Mouse (Mus musculus) small intestine, adult 2 months (tissue): Measurements from ENCODE around the gene Acot6. TPM values are rescaled to one million over a fixed set of nuclear protein-coding genes. Genes with fewer than 3 reads are reported as not detected.
"Not testable (repeated sequence)": the region's sequence is repeated elsewhere in the genome, so short reads cannot be mapped to it uniquely, and the experiment has no call there.

Experiments used
- H3K27ac ChIP-seq: fragments of 200-500 bp; 2 replicates; pipeline ENCODE4 v1.5.1; 2012; ENCODE audit warnings: low read depth, low read length, control low read depth, inconsistent platforms; ENCODE audit not compliant: insufficient read depth
- H3K27me3 ChIP-seq: fragments of 200-500 bp; 2 replicates; pipeline ENCODE4 v1.6.1; 2012; ENCODE audit warnings: mild to moderate bottlenecking, moderate library complexity, low read length, inconsistent platforms; ENCODE audit not compliant: control insufficient read depth, insufficient read depth
- H3K36me3 ChIP-seq: fragments of 200-500 bp; 2 replicates; pipeline ENCODE4 v1.6.1; 2012; ENCODE audit warnings: mild to moderate bottlenecking, low read length, control low read depth, inconsistent platforms; ENCODE audit not compliant: control insufficient read depth, insufficient read depth
- H3K4me1 ChIP-seq: fragments of 200-500 bp; 2 replicates; pipeline ENCODE4 v1.6.1; 2012; ENCODE audit warnings: low read length, inconsistent platforms, mixed read lengths; ENCODE audit not compliant: control insufficient read depth, insufficient read depth, insufficient read length
- H3K4me3 ChIP-seq: fragments of 200-500 bp; 2 replicates; pipeline ENCODE4 v1.5.1; 2012; ENCODE audit warnings: low read depth, mild to moderate bottlenecking, control low read depth, inconsistent platforms, low read length, moderate library complexity
- CTCF ChIP-seq: fragments of 200-500 bp; IDR thresholded peaks from 2 replicates; pipeline ENCODE4 v1.5.1; 2012; ENCODE audit warnings: low read depth, mild to moderate bottlenecking, control low read depth, inconsistent platforms, low read length, moderate library complexity, mixed read lengths; ENCODE audit not compliant: insufficient replicate concordance, insufficient read length; ENCODE audit errors: extremely low read depth
- POLR2A ChIP-seq: fragments of 200-500 bp; IDR thresholded peaks from 2 replicates; pipeline ENCODE4 v1.6.1; 2012; ENCODE audit warnings: low read depth, mild to moderate bottlenecking, control low read depth, inconsistent platforms, low read length, moderate library complexity
- WGBS: fragments of 180-500 bp; shearing (Covaris S2); methylation state at CpG from one replicate; pipeline ENCODE4 v1.1.7; 2018; 5-methylcytosine and 5-hydroxymethylcytosine counted together
- polyA plus RNA-seq: library from polyadenylated mRNA; depleted of rRNA; stranded (reverse); fragments of >200 nt; gene quantifications from 2 replicates; pipeline ENCODE4 v1.2.3, GENCODE M21; 2012

The Acot6 gene
- polyA plus RNA-seq, 1 experiment, result 0.77 TPM

- no peaks in the 10 kb centered on the region for H3K36me3 ChIP-seq
- no peaks in the 10 kb centered on the region for H3K4me1 ChIP-seq
- 81% methylated on average over 20 of the region's 20 CpGs for WGBS
- H3K4me3 ChIP-seq, result no peak overlapping the region
- TF ChIP-seq POLR2A, result no peak
- TF ChIP-seq CTCF, result no peak
- H3K27ac ChIP-seq, result no peak overlapping the region
- H3K27me3 ChIP-seq, result no peaks in the 10 kb centered on the region; the same call in 1 of the 2 replicates
Measured at GRCm38 (mm10) chr12:84062336-84062735, 38.1 kb upstream of the Acot6 start.

GRCm38 (mm10) chr12:84063228-84063627 lies 37.2 kb upstream of the Acot6 start:
- Histone ChIP-seq H3K27ac (no peak overlapping the region), H3K27me3 (no peaks in the 10 kb centered on the region; the same call in 1 of the 2 replicates), H3K4me1 (no peaks in the 10 kb centered on the region), H3K4me3 (no peak overlapping the region), H3K36me3 (no peaks in the 10 kb centered on the region)
- WGBS, result 73% methylated on average over 5 of the region's 5 CpGs
- TF ChIP-seq POLR2A, result no peak
- TF ChIP-seq CTCF, result peak; percentile 50; the same call in 1 of the 2 replicates

- no peak overlapping the region for H3K27ac ChIP-seq
- TF ChIP-seq CTCF (no peak), POLR2A (no peak)
- H3K4me3 ChIP-seq, result no peak overlapping the region
- H3K27me3 ChIP-seq, result no peaks in the 10 kb centered on the region; the same call in 1 of the 2 replicates
- WGBS, result 76% methylated on average over 2 of the region's 2 CpGs
- H3K36me3 ChIP-seq, result no peaks in the 10 kb centered on the region
- H3K4me1 ChIP-seq, result no peaks in the 10 kb centered on the region
Measured at GRCm38 (mm10) chr12:84063833-84064232, 36.6 kb upstream of the Acot6 start.

GRCm38 (mm10) chr12:84064621-84065020 lies 35.8 kb upstream of the Acot6 start:
- Histone ChIP-seq H3K27ac (no peak overlapping the region), H3K4me1 (no peaks in the 10 kb centered on the region), H3K36me3 (no peaks in the 10 kb centered on the region), H3K4me3 (no peak overlapping the region), H3K27me3 (no peaks in the 10 kb centered on the region)
- TF ChIP-seq CTCF (no peak), POLR2A (no peak)
- 76% methylated on average over 8 of the region's 8 CpGs for WGBS

- 87% methylated on average over 4 of the region's 4 CpGs for WGBS
- no peaks in the 10 kb centered on the region for H3K27me3 ChIP-seq
- no peaks in the 10 kb centered on the region for H3K36me3 ChIP-seq
- no peaks in the 10 kb centered on the region for H3K4me1 ChIP-seq
- TF ChIP-seq POLR2A (no peak), CTCF (no peak)
- H3K4me3 ChIP-seq, result no peak overlapping the region
- H3K27ac ChIP-seq, result no peak overlapping the region
Measured at GRCm38 (mm10) chr12:84067752-84068151, 32.7 kb upstream of the Acot6 start.

GRCm38 (mm10) chr12:84068296-84068695 lies 32.2 kb upstream of the Acot6 start:
- Histone ChIP-seq H3K4me3 (no peak overlapping the region), H3K36me3 (no peaks in the 10 kb centered on the region), H3K27me3 (no peaks in the 10 kb centered on the region), H3K4me1 (no peaks in the 10 kb centered on the region), H3K27ac (no peak overlapping the region)
- TF ChIP-seq CTCF, result no peak
- TF ChIP-seq POLR2A, result no peak
- WGBS, result 74% methylated on average over 8 of the region's 8 CpGs

GRCm38 (mm10) chr12:84068986-84069385 lies 31.5 kb upstream of the Acot6 start, which contains the start of gene Acot5:
Gene Acot5, plus strand, starts transcription at chr12:84069325.
- no peak within 1 kb of the TSS for H3K27ac ChIP-seq
- no peaks in the 10 kb centered on the region for H3K27me3 ChIP-seq
- H3K4me3 ChIP-seq, result peak within 1 kb of the TSS; percentile 49
- no peak for TF ChIP-seq POLR2A
- no peak for TF ChIP-seq CTCF
- no peaks in the 10 kb centered on the region for H3K36me3 ChIP-seq
- H3K4me1 ChIP-seq, result no peaks in the 10 kb centered on the region
- 28% methylated on average over 9 of the region's 9 CpGs for WGBS

GRCm38 (mm10) chr12:84069582-84069981 lies 30.9 kb upstream of the Acot6 start:
- H3K4me3 ChIP-seq, result peak overlapping the region; percentile 49
- WGBS, result under 1% methylated on average over 49 of the region's 52 CpGs
- H3K4me1 ChIP-seq, H3K36me3 ChIP-seq, H3K27me3 ChIP-seq, H3K27ac ChIP-seq: not testable (repeated sequence)
